Mouse (Mus musculus) ovary, postnatal 36 days (tissue): ENCODE data around the gene Ebi3.
"Not testable (repeated sequence)": the region's sequence is repeated elsewhere in the genome, so short reads cannot be mapped to it uniquely, and the experiment has no call there.

Experiments
- DNase-seq: peaks from one replicate; pipeline ENCODE4 v3.0.0; 2022; ENCODE audit warnings: low spot score, mixed read lengths

Gene Ebi3

DNA sequence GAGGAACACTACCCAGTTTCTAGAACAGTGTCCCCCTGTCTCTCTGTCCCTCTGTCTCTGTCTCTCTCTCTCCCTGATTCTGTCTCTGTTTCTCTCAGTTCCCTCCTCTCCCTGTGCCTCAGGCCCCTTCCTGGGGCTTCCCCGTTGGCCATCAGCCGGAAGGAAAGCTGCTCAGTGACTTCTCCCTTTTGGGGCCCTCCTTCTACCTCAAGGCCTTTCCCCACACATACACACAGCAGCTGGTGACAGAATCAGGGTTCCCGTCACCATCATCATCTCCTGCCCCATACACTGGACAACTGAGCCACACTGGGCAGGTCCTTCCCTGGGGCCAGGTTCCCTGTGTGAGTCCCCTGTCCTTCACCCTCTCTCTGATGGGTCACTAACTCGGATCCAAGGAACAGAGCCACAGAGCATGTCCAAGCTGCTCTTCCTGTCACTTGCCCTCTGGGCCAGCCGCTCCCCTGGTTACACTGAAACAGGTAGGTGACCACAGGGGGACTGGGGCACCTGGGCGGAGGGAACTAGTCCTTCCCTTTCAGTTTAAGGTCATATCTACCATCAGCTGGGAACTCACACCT, at the start of gene Ebi3:
TSS of gene Ebi3 (plus strand) at position 194 of the 581 bp plus-strand sequence.
- no peak for DNase-seq

DNA sequence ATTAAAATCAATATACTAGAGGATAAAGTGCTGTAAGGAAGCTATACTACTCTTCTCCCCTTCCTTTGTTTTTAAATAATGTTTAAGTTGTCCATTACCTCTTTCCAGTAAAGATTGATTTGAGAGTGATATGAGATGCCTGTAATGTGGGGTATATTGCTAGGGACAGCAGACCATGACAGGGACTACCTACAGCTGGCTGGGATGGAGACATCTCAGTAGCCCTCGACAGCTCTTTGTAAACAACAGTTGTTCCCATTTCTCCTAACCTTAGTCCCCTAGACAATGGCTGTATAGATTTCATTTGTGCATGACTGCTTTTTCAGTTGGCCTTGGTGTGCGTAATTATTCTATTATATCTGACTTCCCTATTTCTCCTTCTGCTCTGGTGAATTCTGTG, 49.4 kb upstream of the Ebi3 start:
- DNase-seq, result no peak

DNA sequence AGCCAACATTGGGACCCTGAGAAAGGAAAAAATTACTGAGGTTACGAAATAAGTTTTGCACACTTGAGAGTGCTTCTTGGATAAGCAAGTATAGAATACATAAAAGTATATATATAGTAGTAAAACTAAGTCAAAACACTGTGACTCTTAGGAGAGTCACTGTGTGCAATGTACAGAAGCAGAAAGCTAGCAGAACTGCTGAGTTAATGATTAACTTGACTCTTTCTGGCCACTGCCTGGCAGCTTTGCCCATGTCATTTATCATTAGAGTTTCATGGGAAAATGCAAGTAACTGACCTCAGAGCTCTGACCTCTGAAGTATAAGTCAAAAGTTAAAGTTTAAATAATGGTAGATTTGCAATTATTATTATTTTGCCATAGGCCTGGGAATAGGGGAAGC, 48.8 kb upstream of the Ebi3 start:
- no peak for DNase-seq

DNA sequence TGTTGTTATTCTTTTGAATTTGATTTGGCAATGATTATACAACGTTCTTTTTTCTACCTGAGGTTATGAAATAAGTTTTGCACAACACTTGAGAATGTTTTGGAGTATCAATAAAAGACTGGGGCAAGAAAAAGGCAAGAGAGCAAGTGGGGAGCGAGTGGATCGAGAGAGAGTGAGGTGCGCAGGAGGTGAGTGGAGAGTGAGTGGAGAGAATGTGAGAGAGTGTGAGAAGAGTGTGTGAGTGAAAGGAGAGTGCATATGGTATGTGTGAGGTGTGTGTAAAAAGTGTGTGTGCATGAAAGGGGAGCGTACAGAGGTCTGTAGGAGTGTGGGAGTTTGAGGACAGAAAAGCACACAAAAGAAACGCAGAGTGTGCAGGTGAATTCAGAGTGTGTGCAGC, 48.3 kb upstream of the Ebi3 start:
- no peak for DNase-seq

DNA sequence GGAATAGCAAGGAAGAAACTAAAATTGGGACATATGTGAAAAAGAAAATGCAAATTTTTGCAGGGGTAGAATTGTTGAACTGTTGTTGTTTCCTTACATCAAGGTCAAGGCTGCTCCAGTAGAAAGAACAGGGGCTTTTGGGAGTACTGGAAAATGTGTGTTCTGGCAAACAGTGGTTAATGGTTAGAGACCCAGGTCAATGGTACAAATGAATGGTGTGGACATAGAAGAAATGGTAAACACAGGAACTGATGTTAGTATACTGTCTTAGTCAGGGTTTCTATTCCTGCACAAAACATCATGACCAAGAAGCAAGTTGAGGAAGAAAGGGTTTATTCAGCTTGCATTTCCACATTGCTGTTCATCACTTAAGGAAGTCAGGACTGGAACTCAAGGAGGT, 45.8 kb upstream of the Ebi3 start:
- DNase-seq, result no peak

DNA sequence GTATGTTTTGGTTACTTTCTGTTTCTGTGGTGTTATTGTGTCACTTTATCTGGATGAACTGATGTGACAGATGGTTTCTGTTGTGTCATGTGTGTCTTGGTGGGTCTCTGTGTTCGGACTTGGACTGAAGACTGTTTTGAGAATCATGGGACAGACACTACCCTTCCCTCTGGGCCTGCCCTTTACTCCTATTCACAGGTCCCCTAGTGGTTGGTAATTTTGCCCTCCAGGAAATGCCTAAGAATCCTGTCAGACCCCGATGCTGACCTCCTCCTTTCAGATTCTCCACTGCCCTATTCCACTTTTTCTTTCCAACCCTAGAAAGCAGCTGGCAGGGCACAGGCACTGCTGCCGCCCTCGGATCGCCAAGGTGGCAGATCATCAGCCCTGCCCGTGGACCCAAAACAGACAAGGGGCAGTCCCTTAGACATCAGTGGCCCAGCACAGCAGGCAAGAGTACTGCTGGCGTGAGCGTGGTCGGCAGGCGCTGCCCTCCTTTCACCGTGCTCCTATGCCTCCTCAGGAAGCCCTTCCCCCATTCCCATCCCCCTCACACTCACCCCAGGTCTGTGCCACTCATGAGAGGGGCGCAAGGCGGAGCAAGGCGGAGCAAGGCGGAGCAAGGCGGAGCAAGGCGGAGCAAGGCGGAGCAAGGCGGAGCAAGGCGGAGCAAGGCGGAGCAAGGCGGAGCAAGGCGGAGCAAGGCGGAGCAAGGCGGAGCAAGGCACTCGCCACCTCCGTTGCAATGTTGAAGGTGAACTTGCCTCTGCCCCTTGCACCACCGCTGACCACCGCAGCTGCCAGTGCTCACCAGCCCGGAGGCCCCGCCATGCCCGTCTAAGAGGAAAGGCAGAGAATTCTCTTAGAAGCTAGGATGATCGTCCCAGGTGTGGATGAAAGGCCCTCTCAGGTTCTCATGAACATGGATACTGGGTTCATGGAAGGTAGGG, 20.6 kb upstream of the Ebi3 start:
- DNase-seq, result peak; percentile 55

DNA sequence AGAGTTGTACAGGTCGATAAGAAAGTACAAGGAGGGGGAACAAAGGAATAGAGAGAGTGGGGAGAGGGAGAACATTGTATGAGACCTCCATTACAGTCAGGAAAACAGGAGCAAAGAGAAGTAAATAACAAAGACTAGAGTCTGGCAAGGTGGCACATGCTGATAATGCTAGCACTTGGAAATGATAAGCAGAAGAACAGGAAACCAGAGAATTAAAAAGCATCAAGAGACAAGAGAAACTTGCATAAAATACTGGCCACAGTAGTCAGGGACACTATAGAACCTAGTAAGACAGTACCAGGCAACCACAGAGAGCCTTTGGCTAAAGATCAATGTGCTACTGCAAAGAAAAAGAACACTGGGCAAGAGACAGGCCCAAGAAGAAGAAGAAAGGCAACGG, 19.8 kb upstream of the Ebi3 start:
- DNase-seq, result no peak

DNA sequence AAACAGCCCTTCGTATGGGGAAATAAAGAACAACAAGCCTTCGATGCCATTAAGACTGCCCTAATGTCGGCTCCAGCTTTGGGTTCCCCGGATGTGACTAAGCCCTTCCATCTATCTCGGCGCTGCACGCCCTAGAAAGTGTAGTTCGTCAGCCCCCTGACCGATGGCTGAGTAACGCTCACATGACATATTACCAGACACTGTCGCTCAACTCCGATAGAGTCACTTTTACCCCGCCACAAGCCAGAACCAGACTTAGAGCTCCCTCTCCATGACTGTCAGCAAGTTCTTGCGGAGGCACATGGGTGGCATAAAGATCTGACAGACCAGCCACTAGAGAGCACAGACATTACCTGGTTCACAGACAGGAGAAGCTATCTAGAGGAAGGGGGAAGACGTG, 19.2 kb upstream of the Ebi3 start:
- DNase-seq, result no peak

DNA sequence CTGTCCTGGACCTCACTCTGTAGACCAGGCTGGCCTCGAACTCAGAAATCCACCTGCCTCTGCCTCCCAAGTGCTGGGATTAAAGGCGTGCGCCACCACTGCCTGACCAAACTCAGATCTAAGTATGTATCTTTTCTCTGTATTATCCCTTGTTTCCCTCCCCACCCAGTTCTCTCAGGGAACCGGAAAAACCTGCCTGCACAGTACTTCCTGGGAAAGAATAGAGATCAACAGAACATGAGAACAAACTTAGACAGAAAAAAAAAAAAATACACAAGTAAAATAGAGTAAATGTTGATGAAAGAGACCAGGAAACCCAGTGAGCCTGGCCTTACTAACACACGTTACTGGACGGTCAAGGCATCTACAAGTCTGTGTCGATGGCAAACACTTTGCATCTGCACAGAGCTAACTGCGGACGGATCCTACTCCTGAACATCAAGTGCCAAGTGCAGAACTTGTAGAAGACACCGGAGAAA, 8.0 kb upstream of the Ebi3 start:
- DNase-seq, result not testable (repeated sequence)

DNA sequence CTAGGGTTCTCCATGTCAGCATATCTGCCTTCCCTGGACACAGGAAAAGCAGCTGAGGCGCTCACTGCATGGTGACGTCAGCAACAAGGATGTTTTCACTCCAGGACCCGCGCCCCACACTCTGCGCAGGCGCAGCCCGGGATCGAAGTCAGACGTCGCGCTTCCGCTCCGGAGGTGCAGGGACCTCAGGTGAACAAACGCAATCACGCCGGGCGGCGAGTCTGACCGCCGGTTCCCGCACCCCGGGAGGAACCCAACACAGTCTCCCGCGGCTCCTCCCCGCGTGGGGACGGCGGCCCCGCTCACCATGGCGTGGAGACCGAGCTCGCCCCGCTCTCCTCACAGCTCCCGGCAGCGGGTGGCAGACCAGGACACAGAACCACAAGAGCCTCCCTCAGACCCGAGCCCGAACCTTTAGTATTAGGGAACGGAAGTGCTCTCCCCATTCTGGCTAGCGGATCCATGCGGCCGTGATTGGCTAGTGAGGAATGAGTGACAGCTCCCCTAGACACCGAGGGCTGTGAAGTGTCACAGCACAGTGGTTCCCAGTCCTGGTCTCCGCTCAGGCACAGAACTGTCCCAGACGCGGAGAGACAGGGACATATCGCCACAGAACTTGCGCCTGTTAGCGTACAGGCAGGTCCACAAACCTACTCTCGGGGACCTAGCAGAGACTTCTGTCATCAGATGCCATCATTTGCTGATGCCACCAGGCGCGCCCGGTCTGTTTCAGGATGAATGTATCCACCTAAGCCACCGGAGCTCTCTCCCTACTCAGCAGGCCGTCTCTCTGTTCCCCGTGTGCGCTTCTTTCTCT, 7.4 kb upstream of the Ebi3 start:
- peak; percentile 85 for DNase-seq

DNA sequence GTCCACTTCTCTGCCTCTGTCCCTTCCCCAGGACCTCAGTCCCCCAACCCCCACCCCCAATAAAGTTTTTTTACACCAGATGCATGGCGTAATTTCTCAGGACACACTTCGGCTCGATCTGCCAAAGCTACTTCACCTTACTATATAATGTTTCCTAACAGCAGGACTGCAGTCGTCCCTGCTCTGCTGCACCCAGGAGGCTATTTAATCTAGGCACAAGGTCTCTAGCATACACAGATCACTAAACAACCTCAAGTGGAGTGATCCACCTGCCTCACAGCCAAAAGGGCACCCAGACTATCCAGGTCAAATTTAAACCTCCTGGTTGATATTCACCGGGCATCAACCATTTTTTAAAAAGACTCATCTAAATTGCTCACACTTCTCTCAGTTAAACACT, 6.7 kb upstream of the Ebi3 start:
- DNase-seq, result no peak

DNA sequence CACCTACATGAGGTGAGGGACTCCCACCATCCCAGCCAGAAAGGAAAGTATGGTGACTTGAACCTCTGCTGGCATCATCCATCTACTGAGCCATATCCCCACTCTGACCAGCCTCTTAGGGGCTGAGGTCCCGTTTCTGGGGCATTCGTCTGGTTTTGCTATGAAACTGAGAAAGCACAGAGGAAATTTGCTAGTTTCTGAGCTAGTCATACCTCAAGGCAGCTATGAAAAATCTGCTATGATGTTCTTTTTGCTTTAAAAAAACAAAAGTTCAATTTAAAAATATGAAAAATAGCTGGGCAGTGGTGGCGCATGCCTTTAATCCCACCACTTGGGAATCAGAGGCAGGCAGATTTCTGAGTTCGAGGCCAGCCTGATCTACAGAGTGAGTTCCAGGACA, 3.8 kb upstream of the Ebi3 start:
- no peak for DNase-seq

DNA sequence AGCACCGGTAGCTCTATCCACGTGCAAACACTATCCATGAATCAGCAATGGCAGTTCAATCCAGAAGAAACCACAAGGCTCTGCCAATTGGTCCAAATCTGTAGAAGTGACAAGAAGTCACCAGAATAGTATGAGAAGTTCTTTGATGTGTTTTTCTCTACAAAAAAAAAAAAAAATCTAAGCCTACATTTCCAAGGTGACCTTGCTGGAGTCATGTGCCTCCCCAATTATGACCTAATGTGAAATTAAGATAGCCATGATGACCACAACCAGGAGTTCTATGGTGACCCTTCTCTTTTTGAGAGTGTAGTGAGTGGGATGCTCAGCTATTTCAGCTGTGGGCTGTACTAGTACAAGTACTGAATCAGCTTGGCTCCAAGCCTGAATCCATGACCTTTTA, 3.0 kb upstream of the Ebi3 start, which contains the start of gene Zfp119b:
TSS of gene Zfp119b (minus strand) at position 101 of the 400 bp plus-strand sequence.
- no peak for DNase-seq

DNA sequence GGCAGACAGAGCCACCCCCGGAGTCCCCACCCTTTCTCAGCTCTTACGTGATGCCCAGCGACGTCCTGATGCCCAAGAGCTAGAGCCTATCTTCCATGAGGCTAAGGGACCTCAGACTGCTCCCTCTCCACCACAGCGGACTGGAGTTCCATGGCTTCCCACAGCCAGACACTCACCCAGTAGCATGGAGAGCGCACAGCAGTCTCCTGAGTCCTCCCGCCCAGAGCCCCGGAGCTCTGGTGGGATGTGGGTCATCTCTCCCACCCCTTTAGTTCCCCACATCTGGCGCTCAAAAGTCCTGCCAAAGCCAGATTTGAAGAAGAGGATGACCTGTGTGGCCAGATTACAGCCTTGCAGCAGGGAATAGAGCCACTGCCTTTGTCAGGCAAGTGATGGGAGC, 1.8 kb upstream of the Ebi3 start:
- DNase-seq, result no peak

DNA sequence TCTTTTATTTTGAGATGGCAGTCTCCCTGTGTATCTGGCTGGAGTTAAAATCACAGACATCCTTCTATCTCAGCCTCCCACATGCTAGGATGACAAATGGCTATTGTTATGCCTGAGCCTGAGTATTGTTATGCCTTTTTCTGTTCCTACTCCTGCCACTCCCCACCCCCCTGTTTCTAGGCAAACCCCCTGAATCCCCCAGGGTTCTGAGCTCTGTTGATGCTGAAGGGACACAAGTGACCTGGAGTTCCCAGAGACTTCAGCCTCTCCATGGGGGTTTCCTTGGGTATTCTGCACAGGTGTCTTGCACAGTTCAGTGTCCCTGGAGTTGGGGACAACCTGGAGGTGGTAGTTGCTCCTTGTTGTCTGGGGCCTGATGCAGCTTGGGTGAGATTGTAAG, 399 bp upstream of the Ebi3 start:
- no peak for DNase-seq

DNA sequence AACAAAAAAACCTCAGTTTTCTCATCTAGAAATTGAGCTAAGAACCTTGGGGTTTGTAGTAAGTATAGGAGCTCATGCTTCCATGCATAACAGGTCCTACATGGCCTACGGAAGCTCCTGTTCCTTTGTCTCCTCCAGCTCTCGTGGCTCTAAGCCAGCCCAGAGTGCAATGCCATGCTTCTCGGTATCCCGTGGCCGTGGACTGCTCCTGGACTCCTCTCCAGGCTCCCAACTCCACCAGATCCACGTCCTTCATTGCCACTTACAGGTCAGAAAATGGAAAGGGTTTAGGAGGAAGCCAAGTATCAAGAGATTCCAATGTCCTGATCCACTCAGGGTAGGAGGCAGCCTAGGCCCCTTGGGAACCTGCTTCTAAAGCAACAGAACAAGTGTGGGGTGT, 1.3 kb downstream of the Ebi3 start:
- no peak for DNase-seq

DNA sequence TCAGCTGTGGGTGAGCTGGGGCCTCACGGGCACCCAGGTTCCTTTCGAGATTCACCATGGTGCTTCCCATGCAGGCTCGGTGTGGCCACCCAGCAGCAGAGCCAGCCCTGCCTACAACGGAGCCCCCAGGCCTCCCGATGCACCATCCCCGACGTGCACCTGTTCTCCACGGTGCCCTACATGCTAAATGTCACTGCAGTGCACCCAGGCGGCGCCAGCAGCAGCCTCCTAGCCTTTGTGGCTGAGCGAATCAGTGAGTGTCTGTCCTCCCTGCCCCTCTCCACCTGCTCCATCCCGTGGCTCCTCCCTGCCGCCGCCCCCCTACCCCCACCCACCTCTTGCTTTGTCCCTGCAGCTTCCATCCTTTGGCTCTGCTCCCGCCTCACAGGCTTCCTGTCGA, 1.8 kb downstream of the Ebi3 start:
- no peak for DNase-seq

DNA sequence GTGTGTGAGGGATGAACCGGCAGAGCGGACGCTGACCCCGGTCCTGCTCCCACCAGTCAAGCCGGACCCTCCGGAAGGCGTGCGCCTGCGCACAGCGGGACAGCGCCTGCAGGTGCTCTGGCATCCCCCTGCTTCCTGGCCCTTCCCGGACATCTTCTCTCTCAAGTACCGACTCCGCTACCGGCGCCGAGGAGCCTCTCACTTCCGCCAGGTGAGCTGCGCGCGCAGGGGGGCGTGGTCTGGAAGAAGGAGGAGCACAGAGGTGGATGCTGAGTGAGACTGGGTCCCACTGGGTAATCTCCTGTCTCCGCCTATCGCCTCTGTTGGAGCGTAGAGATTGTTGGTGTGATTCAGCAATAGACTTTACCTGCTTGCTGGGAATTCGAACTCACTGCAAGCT, 3.7 kb downstream of the Ebi3 start:
- peak; percentile 70 for DNase-seq

DNA sequence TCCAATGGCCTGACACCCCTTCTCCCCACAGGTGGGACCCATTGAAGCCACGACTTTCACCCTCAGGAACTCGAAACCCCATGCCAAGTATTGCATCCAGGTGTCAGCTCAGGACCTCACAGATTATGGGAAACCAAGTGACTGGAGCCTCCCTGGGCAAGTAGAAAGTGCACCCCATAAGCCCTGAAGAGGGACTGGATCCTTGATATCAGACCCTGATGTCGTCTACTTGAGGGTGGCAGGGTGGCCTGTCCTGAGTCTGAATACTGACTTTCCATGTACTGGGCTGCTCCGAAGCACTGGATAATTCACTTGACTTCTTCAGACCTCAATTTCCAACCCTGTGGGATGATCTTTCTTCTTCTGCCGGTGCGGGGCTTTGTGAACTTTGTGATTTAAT, 4.2 kb downstream of the Ebi3 start:
- DNase-seq, result no peak

DNA sequence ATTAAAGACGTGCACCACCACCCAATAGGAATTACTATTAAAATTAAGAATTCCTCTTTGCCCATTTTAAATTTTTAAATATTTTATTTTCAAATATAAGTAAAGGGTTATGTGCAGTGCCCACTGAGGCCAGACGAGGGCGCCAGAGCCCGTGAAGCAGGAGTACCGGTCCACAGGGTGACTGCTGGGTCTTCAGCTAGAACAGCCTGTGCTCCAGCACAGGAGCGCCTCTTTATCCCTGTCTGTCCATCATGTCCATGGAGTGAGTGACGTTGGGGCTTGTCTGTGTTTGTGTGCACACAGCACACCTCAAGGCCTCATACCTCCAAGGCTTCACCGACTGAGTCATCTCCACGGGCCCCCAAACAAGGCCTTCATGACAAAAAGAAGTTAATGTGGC, 4.7 kb downstream of the Ebi3 start:
- peak; percentile 66 for DNase-seq

DNA sequence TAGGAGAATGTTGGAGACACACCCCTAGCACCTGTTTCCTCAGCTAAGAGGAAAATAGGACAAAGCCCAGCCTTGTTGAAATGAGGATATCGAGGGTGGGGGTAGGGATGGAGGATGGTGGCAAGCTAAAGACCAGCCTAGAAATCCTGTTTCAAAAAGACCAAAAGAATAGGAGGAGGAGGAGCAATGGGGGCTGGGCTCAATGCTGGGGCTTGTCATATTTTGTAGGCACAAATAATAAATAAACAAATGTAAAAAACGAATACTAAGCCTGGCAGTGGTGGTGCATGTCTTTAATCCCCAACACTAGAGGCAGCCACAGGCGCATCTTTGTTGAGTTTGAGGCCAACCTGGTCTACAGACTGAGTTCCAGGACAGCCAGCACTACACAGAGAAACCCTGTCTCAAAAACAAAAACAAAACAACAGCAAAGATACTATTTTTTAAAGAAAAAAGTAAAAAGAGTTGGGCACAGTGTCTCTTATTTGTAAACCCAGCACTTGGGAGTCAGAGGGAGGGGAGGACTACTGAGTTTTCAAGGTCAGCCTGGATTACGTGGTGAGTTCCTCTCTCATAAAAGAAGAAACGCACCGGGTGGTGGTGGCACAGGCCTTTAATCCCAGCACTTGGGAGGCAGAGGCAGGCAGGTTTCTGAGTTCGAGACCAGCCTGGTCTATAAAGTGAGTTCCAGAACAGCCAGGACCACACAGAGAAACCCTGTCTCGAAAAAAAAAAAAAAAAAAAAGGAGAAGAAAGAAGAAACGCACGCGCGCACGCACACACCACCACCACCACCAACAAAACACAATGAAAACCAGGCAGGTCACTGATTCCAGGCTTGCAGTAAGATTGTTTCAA, 5.5 kb downstream of the Ebi3 start:
- DNase-seq, result no peak

DNA sequence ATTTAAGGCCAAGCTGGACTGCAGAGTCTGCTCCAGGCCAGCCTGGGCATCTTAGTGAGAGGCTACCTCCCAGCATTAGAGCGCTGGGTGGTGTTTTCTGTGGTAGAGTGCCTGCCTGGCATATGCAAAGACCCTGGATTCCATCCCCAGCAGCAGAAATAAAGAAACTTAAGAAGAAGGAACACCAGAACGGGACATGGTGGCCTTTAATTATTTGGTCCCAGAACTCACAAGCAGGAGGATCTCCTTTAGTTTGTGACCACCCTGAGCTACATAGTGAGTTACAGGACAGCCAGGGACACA, 6.1 kb downstream of the Ebi3 start:
- DNase-seq, result no peak
